Mouse (Mus musculus) c-Kit-positive CD71-negative TER-119-negative erythroid progenitor cells, embryonic 14.5 days (primary cell): Measurements from ENCODE around the gene Catsper3.

ENCODE experiments used
- DNase-seq: peaks from one replicate; pipeline ENCODE4 v3.0.0-alpha.2; 2013; ENCODE audit warnings: low read depth

The Catsper3 gene

GRCm38 (mm10) chr13:55784268-55784667 lies at the start of gene Catsper3:
Gene Catsper3 (plus strand): TSS chr13:55784568.
- no peak for DNase-seq

- no peak for DNase-seq
Measured at GRCm38 (mm10) chr13:55737885-55738284, 46.5 kb upstream of the Catsper3 start.

GRCm38 (mm10) chr13:55742306-55742705 lies 42.1 kb upstream of the Catsper3 start:
- no peak for DNase-seq

GRCm38 (mm10) chr13:55754380-55754779 lies 30.0 kb upstream of the Catsper3 start:
- DNase-seq, result no peak

GRCm38 (mm10) chr13:55756789-55757188 lies 27.6 kb upstream of the Catsper3 start:
- DNase-seq, result no peak

GRCm38 (mm10) chr13:55757645-55758044 lies 26.7 kb upstream of the Catsper3 start:
- DNase-seq, result peak; percentile 9

GRCm38 (mm10) chr13:55760576-55760975 lies 23.8 kb upstream of the Catsper3 start:
- DNase-seq, result no peak

- DNase-seq, result no peak
Measured at GRCm38 (mm10) chr13:55761486-55761885, 22.9 kb upstream of the Catsper3 start.

GRCm38 (mm10) chr13:55774352-55774751 lies 10.0 kb upstream of the Catsper3 start:
- DNase-seq, result no peak

GRCm38 (mm10) chr13:55775056-55775455 lies 9.3 kb upstream of the Catsper3 start:
- DNase-seq, result no peak

GRCm38 (mm10) chr13:55786120-55786519 lies 1.8 kb downstream of the Catsper3 start:
- DNase-seq, result no peak

- no peak for DNase-seq
Measured at GRCm38 (mm10) chr13:55801246-55801645, 16.9 kb downstream of the Catsper3 start.

GRCm38 (mm10) chr13:55803973-55804372 lies 19.6 kb downstream of the Catsper3 start:
- no peak for DNase-seq

GRCm38 (mm10) chr13:55809041-55809623 lies 24.8 kb downstream of the Catsper3 start:
- no peak for DNase-seq

GRCm38 (mm10) chr13:55809707-55810106 lies 25.3 kb downstream of the Catsper3 start:
- DNase-seq, result no peak

GRCm38 (mm10) chr13:55810947-55811346 lies 26.6 kb downstream of the Catsper3 start:
- DNase-seq, result no peak

GRCm38 (mm10) chr13:55813490-55814016 lies 29.2 kb downstream of the Catsper3 start:
- DNase-seq, result no peak

GRCm38 (mm10) chr13:55814834-55815233 lies 30.5 kb downstream of the Catsper3 start:
- DNase-seq, result no peak

- no peak for DNase-seq
Measured at GRCm38 (mm10) chr13:55822499-55822898, 38.1 kb downstream of the Catsper3 start.

- DNase-seq, result no peak
Measured at GRCm38 (mm10) chr13:55824151-55824945, 40.0 kb downstream of the Catsper3 start.

- DNase-seq, result no peak
Measured at GRCm38 (mm10) chr13:55825245-55825681, 40.9 kb downstream of the Catsper3 start.

- no peak for DNase-seq
Measured at GRCm38 (mm10) chr13:55826008-55826671, 41.8 kb downstream of the Catsper3 start.
